Comparison of ENCODE assay signal across 8 mouse cellular contexts in genomic region chr12:8326825-8327674, GRCm38 (mm10). TPM values are rescaled to one million over a fixed set of nuclear protein-coding genes. Genes with fewer than 3 reads are reported as not detected.
DNase-seq lines count a peak whose midpoint lies in the region; ATAC-seq and TF ChIP-seq lines count a peak whose summit lies in the region.

No protein-coding gene starts in this region.

- H3K4me1 ChIP-seq in heart, embryonic 13.5 days = peaks cover 24% of the 10 kb centered on the region
- peaks cover 6% of the 10 kb centered on the region; the same call in 1 of the 2 replicates for H3K4me1 ChIP-seq in kidney, postnatal 0 days (replicated peaks; ENCODE audit: insufficient read depth, low read length)
- no peaks in the 10 kb centered on the region for H3K4me1 ChIP-seq in liver, adult 2 months (ENCODE audit: control insufficient read depth, insufficient read depth, low read length)

- H3ac ChIP-seq in C2C12 (ENCODE audit: control insufficient read depth, insufficient read length, low read depth) = no peak overlapping the region

- peak overlapping the region; percentile 41; the same call in 1 of the 2 replicates for H3K27ac ChIP-seq in heart, embryonic 13.5 days (replicated peaks)
- no peak overlapping the region for H3K27ac ChIP-seq in kidney, postnatal 0 days
- no peak overlapping the region for H3K27ac ChIP-seq in liver, adult 2 months (replicated peaks; ENCODE audit: insufficient read depth, low read depth, low read length)

- no peaks in the 10 kb centered on the region for H3K79me3 ChIP-seq in C2C12 (ENCODE audit: low read depth)

- peak; percentile 65 for ATAC-seq in erythroblast, adult 5-6 weeks (replicated peaks; ENCODE audit: low FRiP score, poor library complexity, severe bottlenecking)
- peak; percentile 12; the same call in 1 of the 2 replicates for ATAC-seq in heart, embryonic 13.5 days (ENCODE audit: extremely low read depth, insufficient number of reproducible peaks, low FRiP score, low TSS enrichment)
- ATAC-seq in kidney, postnatal 0 days (replicated peaks; ENCODE audit: low FRiP score, low read depth) = peak; percentile 76

- no peaks in the 10 kb centered on the region for H3K79me2 ChIP-seq in C2C12 (ENCODE audit: control insufficient read depth, insufficient read depth)
- H3K79me2 ChIP-seq in liver, adult 2 months (ENCODE audit: control insufficient read depth, insufficient read depth, low read length) = no peaks in the 10 kb centered on the region

- 39% methylated on average over 17 of the region's 17 CpGs for WGBS in heart, embryonic 13.5 days
- WGBS in kidney, postnatal 0 days = 41% methylated on average over 17 of the region's 17 CpGs
- 45% methylated on average over 17 of the region's 17 CpGs for WGBS in liver, adult 2 months

- TF ChIP-seq POLR2A in brain, embryonic 14.5 days (IDR thresholded peaks at IDR 0.05; ENCODE audit: borderline replicate concordance, extremely low read depth, insufficient read depth, insufficient read length, poor library complexity, severe bottlenecking) = no peak; the same call in 1 of the 2 replicates
- no peak for TF ChIP-seq POLR2A in liver, adult 2 months (IDR thresholded peaks at IDR 0.05; ENCODE audit: extremely low read depth, insufficient read depth, low read length)

- DNase-seq in brain, embryonic 14.5 days (ENCODE audit: low read depth) = peak; percentile 97
- peak; percentile 95 for DNase-seq in kidney, postnatal 0 days (ENCODE audit: low spot score)
- DNase-seq in liver, adult 2 months (ENCODE audit: extremely low read depth, low read depth, low spot score) = peak; percentile 33
- DNase-seq in naive thymus-derived CD4-positive, alpha-beta T cell, adult 2 months (ENCODE audit: low read depth) = peak; percentile 91
- DNase-seq in splenic B cell, adult 2 months (ENCODE audit: low read depth, low spot score) = peak; percentile 91

- H3K4me3 ChIP-seq in C2C12 (ENCODE audit: insufficient read depth, poor library complexity, severe bottlenecking) = no peak overlapping the region
- no peak overlapping the region for H3K4me3 ChIP-seq in heart, embryonic 13.5 days
- H3K4me3 ChIP-seq in kidney, postnatal 0 days (replicated peaks; ENCODE audit: low read depth, low read length) = no peak overlapping the region
- H3K4me3 ChIP-seq in liver, adult 2 months (ENCODE audit: insufficient read depth, low read depth, low read length) = no peak overlapping the region

- H3K36me3 ChIP-seq in C2C12 (ENCODE audit: control insufficient read depth, insufficient read depth) = peaks cover 23% of the 10 kb centered on the region
- peaks cover 69% of the 10 kb centered on the region for H3K36me3 ChIP-seq in heart, embryonic 13.5 days
- 0 out of 2 replicates have a peak, but pooled peaks cover 4% of the 10 kb centered on the region for H3K36me3 ChIP-seq in kidney, postnatal 0 days (ENCODE audit: insufficient read depth, low read length)
- no peaks in the 10 kb centered on the region for H3K36me3 ChIP-seq in liver, adult 2 months (ENCODE audit: control insufficient read depth, insufficient read depth, low read length)
- peaks cover 2% of the 10 kb centered on the region; the same call in 1 of the 2 replicates for H3K36me3 ChIP-seq in splenic B cell, adult 2 months (ENCODE audit: control insufficient read depth, insufficient read depth, low read length, poor library complexity, severe bottlenecking)

- H3K27me3 ChIP-seq in C2C12 (ENCODE audit: control insufficient read depth, insufficient read depth, insufficient read length) = no peaks in the 10 kb centered on the region
- no peaks in the 10 kb centered on the region for H3K27me3 ChIP-seq in heart, embryonic 13.5 days (replicated peaks)
- no peaks in the 10 kb centered on the region for H3K27me3 ChIP-seq in kidney, postnatal 0 days (ENCODE audit: insufficient read depth, low read length)
- H3K27me3 ChIP-seq in liver, adult 2 months (ENCODE audit: control insufficient read depth, insufficient read depth, low read length) = no peaks in the 10 kb centered on the region
- H3K27me3 ChIP-seq in splenic B cell, adult 2 months (ENCODE audit: control insufficient read depth, insufficient read depth, low read length, poor library complexity, severe bottlenecking) = no peaks in the 10 kb centered on the region

- H3K9ac ChIP-seq in heart, embryonic 13.5 days = peak overlapping the region; percentile 55
- 0 out of 2 replicates have a peak overlapping the region, but pooled peaks have one; percentile 9 for H3K9ac ChIP-seq in kidney, postnatal 0 days (ENCODE audit: low read depth, low read length)
- no peak overlapping the region for H3K9ac ChIP-seq in liver, adult 2 months (ENCODE audit: low read depth, low read length)

- TF ChIP-seq CTCF in C2C12 (IDR thresholded peaks at IDR 0.05; ENCODE audit: control insufficient read depth, insufficient read depth, insufficient read length) = peak; percentile 72
- TF ChIP-seq CTCF in brain, embryonic 14.5 days (IDR thresholded peaks at IDR 0.05; ENCODE audit: borderline replicate concordance, extremely low read depth, insufficient read depth, insufficient read length) = peak; percentile 96
- peak; percentile 100 for TF ChIP-seq CTCF in kidney, postnatal 0 days (IDR thresholded peaks at IDR 0.05; ENCODE audit: low read depth)
- peak; percentile 92 for TF ChIP-seq CTCF in liver, adult 2 months (IDR thresholded peaks at IDR 0.05; ENCODE audit: low read depth, low read length)

- no peak overlapping the region for H3K4me2 ChIP-seq in heart, embryonic 13.5 days
- H3K4me2 ChIP-seq in kidney, postnatal 0 days (ENCODE audit: low read length) = no peak overlapping the region

- no peaks in the 10 kb centered on the region for H3K9me3 ChIP-seq in heart, embryonic 13.5 days
- H3K9me3 ChIP-seq in kidney, postnatal 0 days (replicated peaks; ENCODE audit: low read length) = no peaks in the 10 kb centered on the region

TF ChIP-seq in C2C12, 6 proteins besides CTCF, POLR2A, EP300 and RAD21:
- TF ChIP-seq USF1 (IDR thresholded peaks at IDR 0.05; ENCODE audit: low read depth) = no peak

RNA-seq across cellular contexts. Expression of gene Hs1bp3, which starts 13.8 kb away (rescaled TPM):
- polyA plus RNA-seq in C2C12 (2012; fragmentation: generic; extraction: Trizol) = 21.8 TPM
- 11.1 and 11.7 TPM in 2 replicates for polyA plus RNA-seq in brain, embryonic 14.5 days (2012; rRNA removed)
- 1.5 TPM in 1 of 2 replicates, not detected in the other for total RNA-seq in erythroblast, adult 5-6 weeks (2015; ENCODE audit: low replicate concordance)
- total RNA-seq in erythroblast, adult 5-6 weeks (2017; ENCODE audit: low replicate concordance) = 1.1 and 1.8 TPM in 2 replicates
- polyA plus RNA-seq in heart, embryonic 13.5 days (2015; fragmentation: Nextera tagmentation; extraction: Ambion mirVana) = 14.3 and 15.6 TPM in 2 replicates
- polyA plus RNA-seq in kidney, postnatal 0 days (2015; fragmentation: Nextera tagmentation; extraction: Ambion mirVana) = 10.2 and 12.2 TPM in 2 replicates
- total RNA-seq in liver, adult 2 months (2014; rRNA removed) = 3.0 and 5.2 TPM in 2 replicates
- 13.5 and 16.6 TPM in 2 replicates for polyA plus RNA-seq in liver, adult 2 months (2012; rRNA removed)

RNA-seq across cellular contexts. Expression of gene Gdf7, which starts 25.3 kb away (rescaled TPM):
- 0.09 TPM for polyA plus RNA-seq in C2C12 (2012; fragmentation: generic; extraction: Trizol)
- 0.45 and 0.98 TPM in 2 replicates for polyA plus RNA-seq in brain, embryonic 14.5 days (2012; rRNA removed)
- not detected in 2 replicates for total RNA-seq in erythroblast, adult 5-6 weeks (2015; ENCODE audit: low replicate concordance)
- total RNA-seq in erythroblast, adult 5-6 weeks (2017; ENCODE audit: low replicate concordance) = not detected in 2 replicates
- polyA plus RNA-seq in heart, embryonic 13.5 days (2015; fragmentation: Nextera tagmentation; extraction: Ambion mirVana) = not detected in 2 replicates
- 2.3 and 3.1 TPM in 2 replicates for polyA plus RNA-seq in kidney, postnatal 0 days (2015; fragmentation: Nextera tagmentation; extraction: Ambion mirVana)
- not detected in 2 replicates for total RNA-seq in liver, adult 2 months (2014; rRNA removed)
- polyA plus RNA-seq in liver, adult 2 months (2012; rRNA removed) = not detected in 2 replicates

Comparison
In these comparisons a context has a peak if more than half of its experiments do, and no peak if none do; other contexts are left out.
1. DNase-seq: peak in every context shown above with its lines; median percentile 97 in brain, embryonic 14.5 days; 95 in kidney, postnatal 0 days; 91 in naive thymus-derived CD4-positive, alpha-beta T cell, adult 2 months; 91 in splenic B cell, adult 2 months; 33 in liver, adult 2 months.
2. ATAC-seq: peak in every context shown above with its lines; median percentile 76 in kidney, postnatal 0 days; 65 in erythroblast, adult 5-6 weeks; 12 in heart, embryonic 13.5 days.